Mouse (Mus musculus) stomach, embryonic 15.5 days (tissue): ENCODE results near the gene Dok4. TPM values are rescaled to one million over a fixed set of nuclear protein-coding genes. Genes with fewer than 3 reads are reported as not detected.

Experiments used
- ATAC-seq: fragments of 200-750 bp; cut with Nextera tagmentation; 2 replicates; pipeline ENCODE4 v1.8.0; 2017; ENCODE audit warnings: low read depth, moderate number of reproducible peaks, moderate TSS enrichment; ENCODE audit not compliant: insufficient read depth, low FRiP score
- H3K27ac ChIP-seq: fragments of 300-500 bp; sonication (generic); 2 replicates; pipeline ENCODE4 v1.5.1; 2015; ENCODE audit warnings: mild to moderate bottlenecking, inconsistent platforms
- H3K27me3 ChIP-seq: fragments of 300-500 bp; sonication (generic); replicated peaks from 2 replicates; pipeline ENCODE4 v1.6.1; 2015; ENCODE audit warnings: inconsistent platforms
- H3K36me3 ChIP-seq: fragments of 300-500 bp; sonication (generic); 2 replicates; pipeline ENCODE4 v1.6.1; 2015; ENCODE audit warnings: inconsistent platforms
- H3K4me1 ChIP-seq: fragments of 300-500 bp; sonication (generic); 2 replicates; pipeline ENCODE4 v1.6.1; 2015; ENCODE audit warnings: inconsistent platforms
- H3K4me2 ChIP-seq: fragments of 300-500 bp; sonication (generic); 2 replicates; pipeline ENCODE4 v1.6.1; 2015; ENCODE audit warnings: mild to moderate bottlenecking, inconsistent platforms
- H3K4me3 ChIP-seq: fragments of 300-500 bp; sonication (generic); replicated peaks from 2 replicates; pipeline ENCODE4 v1.5.1; 2015; ENCODE audit warnings: inconsistent platforms
- H3K9ac ChIP-seq: fragments of 300-500 bp; sonication (generic); 2 replicates; pipeline ENCODE4 v1.6.1; 2015; ENCODE audit warnings: inconsistent platforms
- H3K9me3 ChIP-seq: fragments of 300-500 bp; sonication (generic); 2 replicates; pipeline ENCODE4 v1.6.1; 2016; ENCODE audit warnings: inconsistent platforms
- WGBS: fragments of 180-500 bp; shearing (Covaris S2); methylation state at CpG from one replicate; pipeline ENCODE4 v1.1.7; 2015; 5-methylcytosine and 5-hydroxymethylcytosine counted together
- polyA plus RNA-seq: library from polyadenylated mRNA; unstranded; fragments of >200 nt; fragmentation: Nextera tagmentation; extraction: Ambion mirVana; gene quantifications from 2 replicates; pipeline ENCODE4 v1.2.1, GENCODE M21; 2015

The Dok4 gene
- 26.9 and 29.8 TPM in 2 replicates for polyA plus RNA-seq

- peak; percentile 74 for ATAC-seq
- Histone ChIP-seq H3K27me3 (0 out of 2 replicates have a peak, but pooled peaks cover 5% of the 10 kb centered on the region), H3K4me3 (peak within 1 kb of the TSS; percentile 61), H3K4me2 (peak within 1 kb of the TSS; percentile 93), H3K9me3 (no peaks in the 10 kb centered on the region), H3K4me1 (peaks cover 38% of the 10 kb centered on the region), H3K27ac (peak within 1 kb of the TSS; percentile 71), H3K9ac (peak within 1 kb of the TSS; percentile 73), H3K36me3 (no peaks in the 10 kb centered on the region)
- under 1% methylated on average over 33 of the region's 37 CpGs for WGBS
Observed at GRCm38 (mm10) chr8:94876197-94876730, at the start of gene Dok4. Dok4 (minus strand) TSS chr8:94876330.

GRCm38 (mm10) chr8:94923405-94923804, 47.3 kb upstream of the Dok4 start, which contains the start of gene Adgrg5:
Adgrg5 (plus strand) TSS chr8:94923694.
- H3K4me2 ChIP-seq, result peak within 1 kb of the TSS; percentile 8; the same call in 1 of the 2 replicates
- no peaks in the 10 kb centered on the region for H3K36me3 ChIP-seq
- peaks cover 10% of the 10 kb centered on the region for H3K4me1 ChIP-seq
- no peaks in the 10 kb centered on the region for H3K9me3 ChIP-seq
- ATAC-seq, result no peak
- H3K9ac ChIP-seq, result no peak within 1 kb of the TSS
- no peaks in the 10 kb centered on the region for H3K27me3 ChIP-seq
- WGBS, result 49% methylated on average over 8 of the region's 8 CpGs
- H3K4me3 ChIP-seq, result no peak within 1 kb of the TSS
- H3K27ac ChIP-seq, result peak within 1 kb of the TSS; percentile 31; the same call in 1 of the 2 replicates

- WGBS, result 28% methylated on average over 8 of the region's 8 CpGs
- Histone ChIP-seq H3K4me1 (peaks cover 14% of the 10 kb centered on the region), H3K4me2 (peak overlapping the region; percentile 8; the same call in 1 of the 2 replicates), H3K9ac (no peak overlapping the region), H3K27me3 (no peaks in the 10 kb centered on the region), H3K27ac (peak overlapping the region; percentile 31; the same call in 1 of the 2 replicates), H3K9me3 (no peaks in the 10 kb centered on the region), H3K4me3 (no peak overlapping the region), H3K36me3 (no peaks in the 10 kb centered on the region)
- ATAC-seq, result no peak
Observed at GRCm38 (mm10) chr8:94922602-94923001, 46.5 kb upstream of the Dok4 start.

GRCm38 (mm10) chr8:94922176-94922575, 46.0 kb upstream of the Dok4 start:
- ATAC-seq, result no peak
- WGBS, result 54% methylated on average over 6 of the region's 6 CpGs
- H3K27me3 ChIP-seq, result no peaks in the 10 kb centered on the region

GRCm38 (mm10) chr8:94919256-94919655, 43.1 kb upstream of the Dok4 start:
- Histone ChIP-seq H3K9ac (no peak overlapping the region), H3K27ac (no peak overlapping the region), H3K4me2 (no peak overlapping the region), H3K27me3 (no peaks in the 10 kb centered on the region), H3K36me3 (no peaks in the 10 kb centered on the region), H3K4me3 (no peak overlapping the region), H3K4me1 (peaks cover 38% of the 10 kb centered on the region), H3K9me3 (no peaks in the 10 kb centered on the region)
- no peak for ATAC-seq

More at GRCm38 (mm10) chr8:94922176-94922575, 46.0 kb upstream of the Dok4 start:
- Histone ChIP-seq H3K4me3 (no peak overlapping the region), H3K27ac (0 out of 2 replicates have a peak overlapping the region, but pooled peaks have one; percentile 31), H3K4me1 (peaks cover 14% of the 10 kb centered on the region), H3K4me2 (no peak overlapping the region), H3K36me3 (no peaks in the 10 kb centered on the region), H3K9me3 (no peaks in the 10 kb centered on the region), H3K9ac (no peak overlapping the region)

GRCm38 (mm10) chr8:94917851-94918495, 41.8 kb upstream of the Dok4 start, which contains the start of gene Ccdc102a:
Ccdc102a (minus strand) TSS chr8:94918098.
- Histone ChIP-seq H3K4me3 (peak within 1 kb of the TSS; percentile 82), H3K36me3 (no peaks in the 10 kb centered on the region), H3K4me2 (peak within 1 kb of the TSS; percentile 81), H3K27me3 (no peaks in the 10 kb centered on the region), H3K9me3 (no peaks in the 10 kb centered on the region), H3K9ac (peak within 1 kb of the TSS; percentile 66), H3K4me1 (peaks cover 46% of the 10 kb centered on the region), H3K27ac (peak within 1 kb of the TSS; percentile 85)
- ATAC-seq, result peak; percentile 67
- WGBS, result 3% methylated on average over 38 of the region's 51 CpGs

GRCm38 (mm10) chr8:94917352-94917751, 41.2 kb upstream of the Dok4 start:
- peaks cover 40% of the 10 kb centered on the region for H3K4me1 ChIP-seq
- peak overlapping the region; percentile 81 for H3K4me2 ChIP-seq
- no peaks in the 10 kb centered on the region for H3K9me3 ChIP-seq
- ATAC-seq, result peak; percentile 93
- no peaks in the 10 kb centered on the region for H3K36me3 ChIP-seq
- peak overlapping the region; percentile 66 for H3K9ac ChIP-seq
- H3K27ac ChIP-seq, result peak overlapping the region; percentile 85
- peak overlapping the region; percentile 82 for H3K4me3 ChIP-seq
- 0% methylated on average over 27 of the region's 27 CpGs for WGBS
- no peaks in the 10 kb centered on the region for H3K27me3 ChIP-seq

- peak; percentile 9; the same call in 1 of the 2 replicates for ATAC-seq
- Histone ChIP-seq H3K4me1 (peaks cover 38% of the 10 kb centered on the region), H3K9me3 (no peaks in the 10 kb centered on the region), H3K4me2 (peak overlapping the region; percentile 81), H3K4me3 (peak overlapping the region; percentile 82), H3K27me3 (no peaks in the 10 kb centered on the region), H3K9ac (peak overlapping the region; percentile 25; the same call in 1 of the 2 replicates), H3K27ac (peak overlapping the region; percentile 74), H3K36me3 (no peaks in the 10 kb centered on the region)
- WGBS, result 4% methylated on average over 10 of the region's 10 CpGs
Observed at GRCm38 (mm10) chr8:94916960-94917324, 40.8 kb upstream of the Dok4 start.

- no peaks in the 10 kb centered on the region for H3K27me3 ChIP-seq
- peaks cover 38% of the 10 kb centered on the region for H3K4me1 ChIP-seq
- 0 out of 2 replicates have a peak, but pooled peaks cover 5% of the 10 kb centered on the region for H3K36me3 ChIP-seq
- no peaks in the 10 kb centered on the region for H3K9me3 ChIP-seq
- H3K27ac ChIP-seq, result peak overlapping the region; percentile 74
- WGBS, result 46% methylated on average over 9 of the region's 9 CpGs
- H3K4me2 ChIP-seq, result peak overlapping the region; percentile 81
- ATAC-seq, result no peak
- H3K9ac ChIP-seq, result peak overlapping the region; percentile 7; the same call in 1 of the 2 replicates
- H3K4me3 ChIP-seq, result peak overlapping the region; percentile 82
Observed at GRCm38 (mm10) chr8:94916311-94916959, 40.3 kb upstream of the Dok4 start.

GRCm38 (mm10) chr8:94914701-94915101, 38.6 kb upstream of the Dok4 start:
- Histone ChIP-seq H3K4me1 (peaks cover 38% of the 10 kb centered on the region), H3K9me3 (no peaks in the 10 kb centered on the region), H3K27me3 (no peaks in the 10 kb centered on the region), H3K4me2 (peak overlapping the region; percentile 32), H3K27ac (peak overlapping the region; percentile 18; the same call in 1 of the 2 replicates), H3K9ac (no peak overlapping the region), H3K36me3 (0 out of 2 replicates have a peak, but pooled peaks cover 8% of the 10 kb centered on the region), H3K4me3 (no peak overlapping the region)
- no peak; the same call in 1 of the 2 replicates for ATAC-seq
- 34% methylated on average over 3 of the region's 3 CpGs for WGBS

GRCm38 (mm10) chr8:94914256-94914655, 38.1 kb upstream of the Dok4 start:
- ATAC-seq, result no peak
- Histone ChIP-seq H3K36me3 (0 out of 2 replicates have a peak, but pooled peaks cover 8% of the 10 kb centered on the region), H3K9ac (no peak overlapping the region), H3K27ac (no peak overlapping the region), H3K27me3 (no peaks in the 10 kb centered on the region), H3K4me3 (no peak overlapping the region), H3K9me3 (no peaks in the 10 kb centered on the region), H3K4me2 (peak overlapping the region; percentile 59; the same call in 1 of the 2 replicates), H3K4me1 (peaks cover 38% of the 10 kb centered on the region)
- WGBS, result 76% methylated on average over 6 of the region's 6 CpGs
